Mouse (Mus musculus) testis, adult 2 months (tissue): Measurements from ENCODE around the gene Ift81.

Experiments
- CTCF ChIP-seq: fragments of 200-500 bp; IDR thresholded peaks from 2 replicates; pipeline ENCODE4 v1.5.1; 2012; ENCODE audit warnings: low read depth, mild to moderate bottlenecking, inconsistent platforms, low read length, moderate library complexity; ENCODE audit not compliant: control insufficient read depth, insufficient read depth, insufficient replicate concordance
- POLR2A ChIP-seq: fragments of 200-500 bp; IDR thresholded peaks from 2 replicates; pipeline ENCODE4 v1.6.1; 2012; ENCODE audit warnings: low read depth, mild to moderate bottlenecking, inconsistent platforms, low read length, moderate library complexity; ENCODE audit not compliant: control insufficient read depth

GRCm38 (mm10) chr5:122503015-122503759, 111.1 kb downstream of the Ift81 start:
- no peak for TF ChIP-seq CTCF
- TF ChIP-seq POLR2A = no peak
